Comparison of ENCODE assay signal across 20 mouse cellular contexts in genomic region chr10:87008215-87008499, GRCm38 (mm10). TPM values are rescaled to one million over a fixed set of nuclear protein-coding genes. Genes with fewer than 3 reads are reported as not detected.
"Had no signal": no experiment of that assay in that cellular context is flagged by ENCODE, and none has a peak within 500 bp of the region (broad histone marks: within the 10 kb centered on the region; RNA-seq: fewer than 3 reads in every experiment).

No protein-coding gene starts in this region.

- DNase-seq: retina, postnatal 1 day; right cerebral cortex, adult 18-20 months; right cerebral cortex, postnatal 14 days; right cerebral cortex, postnatal 25 days; right cerebral cortex, postnatal 4 days; spleen, adult 18-20 months; thymus, adult 18-20 months; thymus, adult 2 months; thymus, postnatal 14 days; thymus, postnatal 25 days; thymus, postnatal 36 days; thymus, postnatal 4 days had no signal

- H3K36me3 ChIP-seq: neural tube, embryonic 15.5 days; stomach, embryonic 15.5 days had no signal

- H3K27ac ChIP-seq: neural tube, embryonic 15.5 days; stomach, embryonic 15.5 days; stomach, postnatal 0 days had no signal

- H3K9ac ChIP-seq: neural tube, embryonic 15.5 days; stomach, embryonic 15.5 days had no signal

- H3K27me3 ChIP-seq: neural tube, embryonic 15.5 days; stomach, embryonic 15.5 days had no signal

- H3K4me2 ChIP-seq: neural tube, embryonic 15.5 days; stomach, embryonic 15.5 days had no signal

- H3K4me1 ChIP-seq: neural tube, embryonic 15.5 days; stomach, embryonic 15.5 days had no signal

- H3K9me3 ChIP-seq: neural tube, embryonic 15.5 days; stomach, embryonic 15.5 days had no signal

- H3K4me3 ChIP-seq: neural tube, embryonic 15.5 days; stomach, embryonic 15.5 days had no signal

RNA-seq across cellular contexts. Expression of gene Stab2, which starts 0.3 kb away (rescaled TPM):
- total RNA-seq: neutrophil, adult 5-6 weeks had no signal

RNA-seq across cellular contexts. Expression of gene 1700113H08Rik, which starts 49.7 kb away (rescaled TPM):
- total RNA-seq: neutrophil, adult 5-6 weeks had no signal
- polyA plus RNA-seq: small intestine, adult 2 months; stomach, embryonic 14.5 days; stomach, embryonic 16.5 days; stomach, postnatal 0 days; thymus, postnatal 0 days had no signal
